Mouse (Mus musculus) left cerebral cortex, postnatal 10 days (tissue): ENCODE data around the gene Wdr20rt. TPM values are rescaled to one million over a fixed set of nuclear protein-coding genes. Genes with fewer than 3 reads are reported as not detected.

ENCODE experiments used
- total RNA-seq, 2 experiments: library from RNA; stranded (reverse); gene quantifications; 2 replicates each; pipeline ENCODE4 v1.2.3; 2021

The Wdr20rt gene
- total RNA-seq, 2 experiments from 2014 or later, result not detected

Other genes with a start within 250 kb of the Wdr20rt start
- gene Prpf39, start 189.2 kb upstream of the Wdr20rt start, total RNA-seq, result 10 to 100 TPM; 42.4 to 45.5 TPM
- gene Fkbp3, start 151.5 kb upstream of the Wdr20rt start, total RNA-seq, result 100 to 1,000 TPM; 186 to 206 TPM
- gene Fancm, start 149.9 kb upstream of the Wdr20rt start, total RNA-seq, result 10 to 100 TPM; 11.4 to 12.1 TPM
- 1 to 10 TPM; 1.5 to 1.8 TPM for gene Mis18bp1, start 52.9 kb upstream of the Wdr20rt start, total RNA-seq